Mouse (Mus musculus) limb, embryonic 11.5 days (tissue): ENCODE results near the gene Snupn. TPM values are rescaled to one million over a fixed set of nuclear protein-coding genes. Genes with fewer than 3 reads are reported as not detected.
"Not testable (repeated sequence)": the region's sequence is repeated elsewhere in the genome, so short reads cannot be mapped to it uniquely, and the experiment has no call there.

Source experiments
- ATAC-seq: fragments of 200-750 bp; cut with Nextera tagmentation; 2 replicates; pipeline ENCODE4 v1.8.0; 2017; ENCODE audit warnings: low read depth; ENCODE audit not compliant: insufficient number of reproducible peaks, low FRiP score, low TSS enrichment
- DNase-seq: peaks from one replicate; pipeline ENCODE4 v3.0.0-alpha.2; 2015; ENCODE audit warnings: low spot score
- H3K27ac ChIP-seq: fragments of 300-500 bp; sonication (generic); replicated peaks from 2 replicates; pipeline ENCODE4 v1.5.1; 2014; ENCODE audit warnings: low read depth, mild to moderate bottlenecking, low read length
- H3K27me3 ChIP-seq: fragments of 300-500 bp; sonication (generic); 2 replicates; pipeline ENCODE4 v1.6.1; 2014; ENCODE audit warnings: mild to moderate bottlenecking, low read length, mixed read lengths; ENCODE audit not compliant: control insufficient read depth, insufficient read depth
- H3K36me3 ChIP-seq: fragments of 300-500 bp; sonication (generic); 2 replicates; pipeline ENCODE4 v1.6.1; 2014; ENCODE audit warnings: mild to moderate bottlenecking, low read length, moderate library complexity, mixed read lengths; ENCODE audit not compliant: control insufficient read depth, insufficient read depth
- H3K4me1 ChIP-seq: fragments of 300-500 bp; sonication (generic); 2 replicates; pipeline ENCODE4 v1.6.1; 2014; ENCODE audit warnings: low read length, mixed read lengths; ENCODE audit not compliant: control insufficient read depth, insufficient read depth
- H3K4me2 ChIP-seq: fragments of 300-500 bp; sonication (generic); 2 replicates; pipeline ENCODE4 v1.6.1; 2014; ENCODE audit warnings: low read depth, mild to moderate bottlenecking, moderate library complexity; ENCODE audit not compliant: severe bottlenecking
- H3K4me3 ChIP-seq: fragments of 300-500 bp; sonication (generic); 2 replicates; pipeline ENCODE4 v1.5.1; 2014; ENCODE audit warnings: low read depth, low read length
- H3K9ac ChIP-seq: fragments of 300-500 bp; sonication (generic); 2 replicates; pipeline ENCODE4 v1.6.1; 2014; ENCODE audit warnings: mild to moderate bottlenecking, low read length
- H3K9me3 ChIP-seq: fragments of 300-500 bp; sonication (generic); 2 replicates; pipeline ENCODE4 v1.6.1; 2016; ENCODE audit warnings: low read length; ENCODE audit not compliant: control insufficient read depth
- WGBS: fragments of 180-500 bp; shearing (Covaris S2); extraction: QIAGEN DNeasy Blood & Tissue Kit; methylation state at CpG from one replicate; pipeline ENCODE4 v1.1.7; 2014; 5-methylcytosine and 5-hydroxymethylcytosine counted together
- polyA plus RNA-seq: library from polyadenylated mRNA; unstranded; fragments of >200 nt; fragmentation: Nextera tagmentation; extraction: Ambion mirVana; gene quantifications from 2 replicates; pipeline ENCODE4 v1.2.1, GENCODE M21; 2014

Gene Snupn
- 26.0 and 30.2 TPM in 2 replicates for polyA plus RNA-seq

- Histone ChIP-seq H3K4me3 (peak within 1 kb of the TSS; percentile 57), H3K4me2 (peak within 1 kb of the TSS; percentile 86), H3K9me3 (no peaks in the 10 kb centered on the region), H3K9ac (peak within 1 kb of the TSS; percentile 66), H3K36me3 (no peaks in the 10 kb centered on the region), H3K4me1 (no peaks in the 10 kb centered on the region), H3K27ac (peak within 1 kb of the TSS; percentile 79), H3K27me3 (no peaks in the 10 kb centered on the region)
- peak; percentile 98 for DNase-seq
- ATAC-seq: peak; percentile 100
- under 1% methylated on average over 50 of the region's 50 CpGs for WGBS
Observed at GRCm38 (mm10) chr9:56950414-56951400, at the start of gene Snupn. Snupn (plus strand) TSS chr9:56950878.

- Histone ChIP-seq H3K9ac (no peak overlapping the region), H3K4me2 (no peak overlapping the region), H3K9me3 (no peaks in the 10 kb centered on the region), H3K4me1 (no peaks in the 10 kb centered on the region), H3K27me3 (no peaks in the 10 kb centered on the region), H3K36me3 (no peaks in the 10 kb centered on the region), H3K4me3 (no peak overlapping the region), H3K27ac (no peak overlapping the region)
- ATAC-seq (no peak), DNase-seq (no peak)
- WGBS: 69% methylated on average over 8 of the region's 8 CpGs
Observed at GRCm38 (mm10) chr9:56901187-56901586, 49.5 kb upstream of the Snupn start.

- Histone ChIP-seq H3K4me1 (no peaks in the 10 kb centered on the region), H3K9me3 (no peaks in the 10 kb centered on the region), H3K4me2 (no peak overlapping the region), H3K9ac (no peak overlapping the region), H3K27ac (no peak overlapping the region), H3K27me3 (no peaks in the 10 kb centered on the region), H3K4me3 (no peak overlapping the region), H3K36me3 (no peaks in the 10 kb centered on the region)
- ATAC-seq (no peak), DNase-seq (no peak)
- 69% methylated on average over 3 of the region's 3 CpGs for WGBS
Observed at GRCm38 (mm10) chr9:56903662-56904061, 47.0 kb upstream of the Snupn start.

DNA sequence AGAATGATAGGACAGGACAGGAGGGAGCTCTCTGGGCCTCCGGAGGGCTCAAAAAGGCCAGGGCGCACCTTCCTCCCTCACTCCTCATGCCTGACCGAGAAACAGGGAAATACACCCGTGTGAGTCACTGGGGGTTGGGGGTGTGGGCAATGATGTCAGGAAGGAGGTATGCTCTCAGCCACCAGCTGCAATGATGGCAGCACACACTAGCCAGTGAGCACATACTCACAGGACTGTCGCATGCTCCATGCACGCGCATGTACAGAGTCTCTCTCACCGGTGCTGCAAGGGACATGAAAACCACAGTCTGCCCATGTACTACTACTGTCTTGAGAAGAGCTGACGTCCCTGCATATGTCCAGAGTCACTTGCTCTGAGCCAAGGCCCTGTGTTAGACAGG lies 43.1 kb upstream of the Snupn start:
- ATAC-seq: no peak

DNA sequence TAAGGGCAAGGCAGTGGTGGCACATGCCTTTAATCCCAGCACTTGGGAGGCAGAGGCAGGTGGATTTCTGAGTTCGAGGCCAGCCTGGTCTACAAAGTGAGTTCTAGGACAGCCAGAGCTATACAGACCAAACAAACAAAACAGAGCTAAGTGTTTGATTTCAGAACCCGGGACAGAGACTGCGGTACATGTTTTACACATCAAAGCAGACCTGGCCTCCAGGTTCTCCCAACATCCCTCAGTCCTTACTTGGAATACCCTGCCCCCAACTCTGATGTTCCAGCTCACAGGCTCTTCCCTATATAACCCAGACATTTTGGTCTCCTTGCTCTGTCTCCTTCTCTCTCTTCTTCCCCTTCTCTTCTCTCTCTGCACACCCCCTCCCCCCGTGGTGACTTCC lies 40.7 kb upstream of the Snupn start:
- DNase-seq, ATAC-seq: not testable (repeated sequence)

More for the DNA sequence above, 43.1 kb upstream of the Snupn start:
- DNase-seq: no peak
- H3K4me3 ChIP-seq: no peak overlapping the region
- no peaks in the 10 kb centered on the region for H3K36me3 ChIP-seq
- no peaks in the 10 kb centered on the region for H3K27me3 ChIP-seq
- no peak overlapping the region for H3K4me2 ChIP-seq
- no peak overlapping the region for H3K9ac ChIP-seq
- no peaks in the 10 kb centered on the region for H3K4me1 ChIP-seq
- WGBS: 89% methylated on average over 9 of the region's 9 CpGs
- H3K27ac ChIP-seq: no peak overlapping the region
- no peaks in the 10 kb centered on the region for H3K9me3 ChIP-seq

GRCm38 (mm10) chr9:56911017-56911416 lies 39.7 kb upstream of the Snupn start:
- WGBS: 54% methylated on average over 1 of the region's 1 CpGs
- no peaks in the 10 kb centered on the region for H3K27me3 ChIP-seq
- H3K9me3 ChIP-seq: no peaks in the 10 kb centered on the region
- H3K27ac ChIP-seq: no peak overlapping the region
- no peak overlapping the region for H3K4me3 ChIP-seq
- no peaks in the 10 kb centered on the region for H3K36me3 ChIP-seq
- no peaks in the 10 kb centered on the region for H3K4me1 ChIP-seq
- no peak for DNase-seq
- ATAC-seq: no peak
- no peak overlapping the region for H3K4me2 ChIP-seq
- H3K9ac ChIP-seq: no peak overlapping the region

More for the DNA sequence above, 40.7 kb upstream of the Snupn start:
- H3K27me3 ChIP-seq, H3K4me1 ChIP-seq, H3K9me3 ChIP-seq, H3K27ac ChIP-seq, H3K4me2 ChIP-seq, H3K36me3 ChIP-seq, H3K4me3 ChIP-seq, H3K9ac ChIP-seq: not testable (repeated sequence)
- WGBS: 48% methylated on average over 4 of the region's 4 CpGs

DNA sequence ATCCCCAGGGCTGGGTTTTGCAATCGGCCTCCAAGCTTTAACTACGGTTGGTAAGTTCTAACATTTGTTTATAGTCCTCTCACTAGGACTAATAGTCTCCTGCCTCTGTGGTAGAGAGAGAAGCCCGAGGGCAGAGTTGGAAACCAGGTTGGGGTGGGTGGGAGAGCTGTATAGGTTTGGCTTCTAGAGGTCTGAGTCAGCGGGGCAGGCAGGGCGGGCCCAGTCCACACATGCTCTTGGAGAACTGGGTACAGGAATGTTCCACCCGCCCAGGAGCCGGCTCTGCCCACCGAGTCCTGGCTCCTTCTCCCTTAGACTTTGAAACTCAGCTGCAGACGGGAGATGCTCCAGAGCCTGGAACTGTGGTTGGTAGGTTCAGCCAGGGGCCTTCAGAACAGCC lies 36.7 kb upstream of the Snupn start:
- Histone ChIP-seq H3K36me3 (peaks cover 6% of the 10 kb centered on the region; the same call in 1 of the 2 replicates), H3K9ac (no peak overlapping the region), H3K4me2 (no peak overlapping the region), H3K4me3 (no peak overlapping the region), H3K27me3 (no peaks in the 10 kb centered on the region), H3K27ac (no peak overlapping the region), H3K9me3 (no peaks in the 10 kb centered on the region), H3K4me1 (no peaks in the 10 kb centered on the region)
- DNase-seq: no peak
- WGBS: 88% methylated on average over 9 of the region's 9 CpGs
- ATAC-seq: no peak

DNA sequence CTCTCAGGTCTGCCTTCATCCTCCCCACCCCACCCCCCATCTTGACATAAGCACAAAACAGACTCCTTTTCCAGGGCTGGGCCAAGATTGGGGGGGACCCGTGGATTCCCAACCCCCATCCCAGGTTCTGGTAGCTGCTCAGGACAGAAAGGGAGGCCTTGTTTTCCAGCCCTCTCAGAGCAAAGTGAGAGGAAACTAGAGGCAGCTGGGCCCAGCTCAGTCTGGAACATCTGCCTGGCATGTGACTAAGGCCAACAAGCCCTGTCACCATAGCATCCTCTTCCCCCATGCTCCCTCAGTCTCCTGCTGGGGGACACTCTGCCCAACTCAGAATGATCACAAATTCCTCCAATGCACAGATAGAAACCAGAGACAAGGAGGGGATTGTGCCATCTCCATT lies 35.6 kb upstream of the Snupn start:
- DNase-seq (no peak), ATAC-seq (no peak)
- no peak overlapping the region for H3K27ac ChIP-seq
- 93% methylated on average over 1 of the region's 1 CpGs for WGBS
- H3K27me3 ChIP-seq: no peaks in the 10 kb centered on the region
- H3K4me3 ChIP-seq: no peak overlapping the region
- H3K36me3 ChIP-seq: peaks cover 6% of the 10 kb centered on the region; the same call in 1 of the 2 replicates
- no peak overlapping the region for H3K9ac ChIP-seq
- no peaks in the 10 kb centered on the region for H3K4me1 ChIP-seq
- H3K9me3 ChIP-seq: no peaks in the 10 kb centered on the region
- H3K4me2 ChIP-seq: no peak overlapping the region
